Mouse (Mus musculus) spleen, adult 2 months (tissue): ENCODE measurements at regions not wholly inside any gene's neighbourhood (a gene's known extent, or its start where the extent isn't known, plus 50 kb on each side); places are given as distances from the start of the nearest gene placed in this dataset.
A peak's percentile ranks its signal among the peaks of the same experiment; 100 is the strongest.

Experiments used
- DNase-seq, 2 experiments: peaks; one replicate each; pipeline versions ENCODE4 v3.0.0 to v3.0.0-alpha.2; 2012 to 2021; ENCODE audit warnings: low spot score in 2 of 2, low read depth in 1 of 2
- H3K27ac ChIP-seq: fragments of 200-500 bp; 2 replicates; pipeline ENCODE4 v1.5.1; 2012; ENCODE audit warnings: low read length, inconsistent platforms; ENCODE audit not compliant: insufficient read depth
- H3K27me3 ChIP-seq: fragments of 200-500 bp; 2 replicates; pipeline ENCODE4 v1.6.1; 2012; ENCODE audit warnings: mild to moderate bottlenecking, moderate library complexity, low read length, inconsistent platforms; ENCODE audit not compliant: control insufficient read depth, insufficient read depth
- H3K36me3 ChIP-seq: fragments of 200-500 bp; 2 replicates; pipeline ENCODE4 v1.6.1; 2012; ENCODE audit warnings: mild to moderate bottlenecking, low read length, inconsistent platforms; ENCODE audit not compliant: control insufficient read depth, insufficient read depth
- H3K4me1 ChIP-seq: fragments of 200-500 bp; 2 replicates; pipeline ENCODE4 v1.6.1; 2011; ENCODE audit warnings: inconsistent platforms; ENCODE audit not compliant: control insufficient read depth, insufficient read depth, insufficient read length
- H3K4me3 ChIP-seq: fragments of 200-500 bp; 2 replicates; pipeline ENCODE4 v1.5.1; 2011; ENCODE audit warnings: mild to moderate bottlenecking, inconsistent platforms; ENCODE audit not compliant: insufficient read depth, insufficient read length; ENCODE audit errors: extremely low read depth
- CTCF ChIP-seq: fragments of 200-500 bp; IDR thresholded peaks from 2 replicates; pipeline ENCODE4 v1.5.1; 2011; ENCODE audit warnings: mild to moderate bottlenecking, inconsistent platforms; ENCODE audit not compliant: insufficient read depth, insufficient read length, insufficient replicate concordance; ENCODE audit errors: extremely low read depth
- POLR2A ChIP-seq: fragments of 200-500 bp; IDR thresholded peaks from 2 replicates; pipeline ENCODE4 v1.6.1; 2011; ENCODE audit warnings: low read depth, low read length, inconsistent platforms

DNA sequence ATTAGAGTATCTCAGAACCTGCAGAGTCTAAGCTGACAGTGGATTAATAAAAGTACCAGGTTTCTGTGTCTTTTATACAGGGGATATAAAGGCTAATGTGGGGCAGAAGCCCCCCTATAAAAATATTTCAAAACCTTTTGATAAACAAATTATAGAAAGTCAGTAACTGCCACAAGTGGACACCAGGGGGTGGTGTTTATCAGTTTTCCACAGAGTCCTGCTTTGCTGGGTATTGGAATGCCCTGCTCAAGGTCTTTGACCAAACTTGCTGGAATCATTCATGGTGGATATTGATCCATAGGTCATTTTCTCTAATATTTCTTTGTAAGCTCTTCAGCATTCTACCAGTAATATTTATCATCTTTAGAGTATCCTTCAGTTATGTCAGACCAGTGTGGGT is 51.4 kb downstream of the Scgb1b24 start:
- no peak overlapping the region for H3K4me3 ChIP-seq
- no peak overlapping the region for H3K27ac ChIP-seq
- no peaks in the 10 kb centered on the region for H3K4me1 ChIP-seq
- no peaks in the 10 kb centered on the region for H3K27me3 ChIP-seq
- no peaks in the 10 kb centered on the region for H3K36me3 ChIP-seq
- peak in 1 of 2 experiments; percentile 7 for DNase-seq
- TF ChIP-seq POLR2A, result no peak
- no peak for TF ChIP-seq CTCF
